Mouse (Mus musculus) olfactory bulb, adult 2 months (tissue): ENCODE results near the gene Pex7.

Source experiments
- CTCF ChIP-seq: fragments of 200-500 bp; IDR thresholded peaks from 2 replicates; pipeline ENCODE4 v1.5.1; 2012; ENCODE audit warnings: low read depth, mild to moderate bottlenecking, low read length, moderate library complexity; ENCODE audit not compliant: insufficient read depth
- POLR2A ChIP-seq: fragments of 200-500 bp; IDR thresholded peaks from 2 replicates; pipeline ENCODE4 v1.6.1; 2012; ENCODE audit warnings: mild to moderate bottlenecking, low read depth, low read length, moderate library complexity; ENCODE audit not compliant: insufficient read depth

- no peak for TF ChIP-seq CTCF
- TF ChIP-seq POLR2A = no peak
Measured at GRCm38 (mm10) chr10:19935295-19935623, 27.8 kb upstream of the Pex7 start.
